Mouse (Mus musculus) macrophage (primary cell): ENCODE data around the gene Arl4d. TPM values are rescaled to one million over a fixed set of nuclear protein-coding genes. Genes with fewer than 3 reads are reported as not detected.

Experiments
- H3K27ac ChIP-seq: fragments of 350-480 bp; formaldehyde crosslinking; 2 replicates; pipeline ENCODE4 v1.9.0; 2021
- H3K36me3 ChIP-seq: fragments of 350-480 bp; formaldehyde crosslinking; 2 replicates; pipeline ENCODE4 v1.9.0; 2021; ENCODE audit errors: inconsistent target
- H3K4me3 ChIP-seq: fragments of 350-480 bp; formaldehyde crosslinking; 2 replicates; pipeline ENCODE4 v1.9.0; 2021; ENCODE audit errors: inconsistent target
- H3K79me2 ChIP-seq: fragments of 350-480 bp; formaldehyde crosslinking; 2 replicates; pipeline ENCODE4 v1.9.0; 2021; ENCODE audit errors: inconsistent target
- WGBS: methylation state at CpG from one replicate; pipeline ENCODE4 v1.1.7; 2026; ENCODE audit warnings: inconsistent platforms; ENCODE audit not compliant: missing documents; 5-methylcytosine and 5-hydroxymethylcytosine counted together
- polyA plus RNA-seq: library from polyadenylated mRNA; stranded (reverse); fragments of 250-400 nt; gene quantifications from 3 replicates; pipeline ENCODE4 v1.2.4, GENCODE M21; 2018; ENCODE audit warnings: inconsistent platforms

The Arl4d gene
- polyA plus RNA-seq, 1 experiment from 2014 or later = 2.8 TPM

GRCm38 (mm10) chr11:101661786-101662185 is 3.6 kb upstream of the Arl4d start:
- Histone ChIP-seq H3K4me3 (no peak overlapping the region), H3K36me3 (no peaks in the 10 kb centered on the region), H3K27ac (no peak overlapping the region), H3K79me2 (no peaks in the 10 kb centered on the region)
- 88% methylated on average over 5 of the region's 5 CpGs for WGBS

GRCm38 (mm10) chr11:101663229-101664027 is 1.9 kb upstream of the Arl4d start:
- Histone ChIP-seq H3K27ac (no peak overlapping the region), H3K36me3 (no peaks in the 10 kb centered on the region), H3K4me3 (no peak overlapping the region), H3K79me2 (no peaks in the 10 kb centered on the region)
- 79% methylated on average over 11 of the region's 11 CpGs for WGBS

- Histone ChIP-seq H3K79me2 (no peaks in the 10 kb centered on the region), H3K27ac (no peak overlapping the region)
- WGBS = under 1% methylated on average over 24 of the region's 24 CpGs
These were observed 273 bp downstream of the Arl4d start for GRCm38 (mm10) chr11:101665636-101665992.

GRCm38 (mm10) chr11:101666626-101667345 is 1.4 kb downstream of the Arl4d start:
- Histone ChIP-seq H3K79me2 (no peaks in the 10 kb centered on the region), H3K27ac (no peak overlapping the region), H3K36me3 (no peaks in the 10 kb centered on the region), H3K4me3 (no peak overlapping the region)
- 92% methylated on average over 28 of the region's 28 CpGs for WGBS

More at GRCm38 (mm10) chr11:101665636-101665992, 273 bp downstream of the Arl4d start:
- H3K36me3 ChIP-seq = no peaks in the 10 kb centered on the region
- H3K4me3 ChIP-seq = peak overlapping the region; percentile 38

GRCm38 (mm10) chr11:101667871-101668532 is 2.7 kb downstream of the Arl4d start:
- 94% methylated on average over 14 of the region's 14 CpGs for WGBS
- Histone ChIP-seq H3K36me3 (no peaks in the 10 kb centered on the region), H3K4me3 (no peak overlapping the region), H3K79me2 (no peaks in the 10 kb centered on the region), H3K27ac (no peak overlapping the region)

- WGBS = 82% methylated on average over 9 of the region's 13 CpGs
- Histone ChIP-seq H3K27ac (no peak overlapping the region), H3K36me3 (no peaks in the 10 kb centered on the region), H3K4me3 (no peak overlapping the region), H3K79me2 (no peaks in the 10 kb centered on the region)
These were observed 3.4 kb downstream of the Arl4d start for GRCm38 (mm10) chr11:101668546-101669261.

GRCm38 (mm10) chr11:101670334-101670733 is 5.0 kb downstream of the Arl4d start:
- WGBS = 90% methylated on average over 1 of the region's 1 CpGs
- Histone ChIP-seq H3K4me3 (no peak overlapping the region), H3K79me2 (no peaks in the 10 kb centered on the region), H3K36me3 (no peaks in the 10 kb centered on the region), H3K27ac (no peak overlapping the region)

GRCm38 (mm10) chr11:101671255-101671654 is 5.9 kb downstream of the Arl4d start:
- H3K36me3 ChIP-seq = no peaks in the 10 kb centered on the region
- 83% methylated on average over 4 of the region's 4 CpGs for WGBS
- H3K27ac ChIP-seq = no peak overlapping the region

GRCm38 (mm10) chr11:101673010-101673642 is 7.8 kb downstream of the Arl4d start:
- WGBS = 34% methylated on average over 16 of the region's 16 CpGs
- H3K4me3 ChIP-seq = no peak overlapping the region
- no peaks in the 10 kb centered on the region for H3K79me2 ChIP-seq
- H3K27ac ChIP-seq = no peak overlapping the region
- H3K36me3 ChIP-seq = no peaks in the 10 kb centered on the region

More at GRCm38 (mm10) chr11:101671255-101671654, 5.9 kb downstream of the Arl4d start:
- no peaks in the 10 kb centered on the region for H3K79me2 ChIP-seq
- no peak overlapping the region for H3K4me3 ChIP-seq

- no peaks in the 10 kb centered on the region for H3K36me3 ChIP-seq
- 82% methylated on average over 4 of the region's 5 CpGs for WGBS
- no peak overlapping the region for H3K27ac ChIP-seq
- no peak overlapping the region for H3K4me3 ChIP-seq
- no peaks in the 10 kb centered on the region for H3K79me2 ChIP-seq
These were observed 8.8 kb downstream of the Arl4d start for GRCm38 (mm10) chr11:101674106-101674505.

GRCm38 (mm10) chr11:101675349-101675748 is 10.0 kb downstream of the Arl4d start:
- no peaks in the 10 kb centered on the region for H3K36me3 ChIP-seq
- no peaks in the 10 kb centered on the region for H3K79me2 ChIP-seq
- WGBS = 90% methylated on average over 4 of the region's 4 CpGs
- H3K4me3 ChIP-seq = no peak overlapping the region
- H3K27ac ChIP-seq = no peak overlapping the region

GRCm38 (mm10) chr11:101677655-101678054 is 12.3 kb downstream of the Arl4d start:
- H3K27ac ChIP-seq = no peak overlapping the region
- no peaks in the 10 kb centered on the region for H3K79me2 ChIP-seq
- no peak overlapping the region for H3K4me3 ChIP-seq
- 91% methylated on average over 12 of the region's 12 CpGs for WGBS
- H3K36me3 ChIP-seq = no peaks in the 10 kb centered on the region

GRCm38 (mm10) chr11:101678770-101679169 is 13.4 kb downstream of the Arl4d start:
- Histone ChIP-seq H3K79me2 (no peaks in the 10 kb centered on the region), H3K36me3 (no peaks in the 10 kb centered on the region), H3K4me3 (no peak overlapping the region), H3K27ac (no peak overlapping the region)
- 70% methylated on average over 5 of the region's 5 CpGs for WGBS

- H3K27ac ChIP-seq = no peak overlapping the region
- H3K4me3 ChIP-seq = no peak overlapping the region
- no peaks in the 10 kb centered on the region for H3K36me3 ChIP-seq
- 60% methylated on average over 6 of the region's 7 CpGs for WGBS
- H3K79me2 ChIP-seq = no peaks in the 10 kb centered on the region
These were observed 14.6 kb downstream of the Arl4d start for GRCm38 (mm10) chr11:101679907-101680306.
